Mouse (Mus musculus) adrenal gland, postnatal 10 days (tissue): ENCODE measurements around the gene Lrrc61. TPM values are rescaled to one million over a fixed set of nuclear protein-coding genes. Genes with fewer than 3 reads are reported as not detected.
"Not testable (repeated sequence)": the region's sequence is repeated elsewhere in the genome, so short reads cannot be mapped to it uniquely, and the experiment has no call there.

ENCODE experiments used
- DNase-seq: peaks from one replicate; pipeline ENCODE4 v3.0.0; 2021; ENCODE audit warnings: mixed read lengths
- long read RNA-seq, 2 experiments: library from polyadenylated mRNA; stranded (forward); transcript quantifications; one replicate each; pipeline ENCODE4 v2.0.0; 2021
- total RNA-seq, 2 experiments: library from RNA; stranded (reverse); gene quantifications; 2 replicates each; pipeline ENCODE4 v1.2.3; 2021

Gene Lrrc61
- 10 to 100 TPM; 25.1 to 27.3 TPM for total RNA-seq
- long read RNA-seq, experiment 1, partial matches to known transcripts: 0 of 12 reads
- long read RNA-seq, experiment 1, other reads (novel, unspliced or antisense): 7 of 12 reads
- long read RNA-seq, experiment 2, transcript Lrrc61-202 (3 exons, 2,913 nt): major isoform, 5 of 19 reads
- long read RNA-seq, experiment 2, partial matches to known transcripts: 0 of 19 reads
- long read RNA-seq, experiment 2, other reads (novel, unspliced or antisense): 9 of 19 reads

DNA sequence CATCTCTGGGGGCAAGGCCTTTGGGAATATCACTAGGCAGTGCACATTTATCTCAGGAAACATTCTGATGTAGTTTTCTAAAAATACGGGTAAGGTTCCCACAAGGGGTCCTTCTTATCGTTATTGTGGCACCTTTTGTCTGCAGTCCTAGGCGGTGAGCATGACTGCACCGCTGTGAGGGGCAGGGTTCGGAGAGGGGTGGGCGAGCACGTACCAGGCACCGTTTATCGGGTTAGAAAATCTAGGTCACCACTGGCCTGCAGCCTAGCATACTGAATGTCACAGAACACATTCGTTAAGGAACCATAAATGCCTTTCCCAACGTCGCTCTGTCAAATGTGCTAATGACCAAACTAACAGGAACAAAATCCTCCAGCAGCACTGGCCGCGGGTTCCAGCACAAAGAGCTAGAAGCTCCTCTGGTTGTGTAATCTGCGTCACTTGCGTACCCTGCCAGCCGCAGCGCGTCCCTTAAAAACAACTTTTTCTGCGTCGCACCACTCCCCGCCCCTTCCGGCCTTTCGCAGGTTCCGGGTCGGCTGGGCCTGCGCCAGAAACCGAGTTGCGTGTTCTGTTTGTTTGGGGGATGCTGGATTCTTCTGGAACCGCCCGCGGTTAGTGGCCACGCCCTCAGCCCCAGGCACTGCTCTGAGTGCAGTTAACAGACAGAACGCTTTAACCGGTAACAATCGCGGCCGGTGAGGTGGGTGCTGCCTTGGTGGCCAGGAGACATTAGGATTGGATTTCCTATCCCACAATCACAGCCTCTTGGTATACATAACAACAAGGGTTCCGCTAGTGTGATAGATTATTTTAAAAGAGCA lies at the start of gene Lrrc61:
Gene Lrrc61, plus strand, starts transcription at position 517 of the 824 bp plus-strand sequence.
- peak; percentile 99 for DNase-seq

DNA sequence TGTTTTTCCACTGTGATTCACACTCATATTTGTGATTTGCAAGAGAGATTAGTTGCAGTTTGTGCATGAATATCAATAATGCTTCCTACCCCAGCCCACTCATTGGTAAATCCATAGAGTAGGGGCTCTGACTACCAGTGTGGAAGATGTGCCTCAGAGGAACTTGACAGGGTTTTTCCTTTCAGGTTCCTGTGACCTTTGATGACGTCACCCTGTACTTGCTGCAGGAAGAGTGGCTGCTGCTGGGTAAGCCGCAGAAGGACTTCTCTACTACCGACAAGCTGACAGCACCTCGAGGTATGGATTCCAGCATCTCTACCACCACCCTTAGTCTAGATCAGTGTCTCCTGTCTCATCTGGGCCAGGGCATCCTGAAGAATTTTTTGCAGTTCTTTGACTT lies 46.5 kb upstream of the Lrrc61 start:
- DNase-seq: no peak

DNA sequence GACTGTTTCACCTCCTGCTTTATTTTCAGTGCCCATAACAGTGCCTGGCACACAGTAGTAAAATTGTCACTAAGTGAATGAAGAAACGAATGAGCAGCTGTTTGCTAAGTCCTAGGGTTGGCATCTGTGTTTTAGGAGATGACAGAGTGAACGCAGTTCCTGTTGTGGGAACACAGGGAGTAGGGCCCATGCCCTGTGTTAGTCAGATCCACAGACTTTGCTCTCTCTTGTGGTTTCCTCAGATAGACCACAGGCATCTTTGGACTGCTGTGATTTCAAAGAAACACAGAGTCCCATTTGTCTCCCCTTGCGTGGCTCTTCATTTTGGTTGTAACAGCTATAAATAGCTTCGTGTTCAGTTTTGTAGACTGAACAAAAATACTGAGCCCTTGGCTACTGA lies 44.2 kb upstream of the Lrrc61 start:
- DNase-seq: no peak

- DNase-seq: peak; percentile 44
Measured at GRCm38 (mm10) chr6:48511861-48512260, 42.7 kb upstream of the Lrrc61 start.

GRCm38 (mm10) chr6:48524882-48525281 lies 29.7 kb upstream of the Lrrc61 start:
- not testable (repeated sequence) for DNase-seq

GRCm38 (mm10) chr6:48527901-48528300 lies 26.7 kb upstream of the Lrrc61 start:
- no peak for DNase-seq

DNA sequence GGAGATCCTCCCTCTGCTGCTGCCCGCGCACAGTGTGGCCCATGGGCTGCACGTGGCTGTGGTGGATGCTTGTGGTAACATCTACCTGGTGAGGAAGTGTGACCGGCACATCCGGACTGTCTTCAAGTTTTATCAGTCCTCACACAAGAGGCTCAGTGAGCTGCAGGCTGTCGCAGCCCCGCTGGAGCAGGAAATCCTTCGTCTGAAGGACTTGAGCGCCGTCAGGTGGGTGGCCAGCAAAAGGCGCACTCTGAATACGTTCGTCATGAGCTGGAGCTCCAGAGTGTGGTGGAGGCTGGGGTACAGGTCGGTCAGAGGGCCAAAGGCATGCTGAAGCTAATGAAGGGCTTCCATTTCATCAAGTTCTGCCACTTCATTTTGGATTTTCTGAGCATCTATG lies 25.3 kb upstream of the Lrrc61 start:
- no peak for DNase-seq

DNA sequence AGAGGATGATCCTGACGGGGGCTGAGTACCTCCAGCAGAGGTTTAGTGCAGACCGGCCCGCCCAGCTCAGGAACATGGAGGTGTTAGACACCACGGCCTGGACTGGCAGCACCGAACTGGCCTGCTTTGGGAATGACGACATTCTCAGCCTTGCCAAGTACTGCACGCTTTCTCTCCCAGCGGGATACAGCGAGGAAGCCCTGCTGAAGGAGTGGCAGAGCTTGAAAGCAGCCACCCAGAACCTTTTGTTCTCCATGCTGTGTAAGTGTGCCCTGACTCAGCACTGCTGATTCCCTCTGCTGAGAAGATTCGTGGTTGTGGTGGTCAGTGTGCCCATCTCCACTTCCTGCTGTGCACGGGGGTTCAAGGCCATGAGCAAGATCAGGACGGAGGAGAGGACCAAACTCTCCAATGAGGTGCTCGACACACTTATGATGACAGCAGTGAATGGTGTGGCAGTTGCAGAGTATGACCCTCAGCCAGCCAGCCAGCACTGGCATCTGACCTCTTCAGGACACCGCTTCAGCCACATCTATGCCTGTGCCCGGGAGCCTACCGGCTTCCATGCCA lies 24.6 kb upstream of the Lrrc61 start:
- DNase-seq: no peak

GRCm38 (mm10) chr6:48530862-48531261 lies 23.7 kb upstream of the Lrrc61 start:
- no peak for DNase-seq

- DNase-seq: no peak
Measured at GRCm38 (mm10) chr6:48533475-48533874, 21.1 kb upstream of the Lrrc61 start.

DNA sequence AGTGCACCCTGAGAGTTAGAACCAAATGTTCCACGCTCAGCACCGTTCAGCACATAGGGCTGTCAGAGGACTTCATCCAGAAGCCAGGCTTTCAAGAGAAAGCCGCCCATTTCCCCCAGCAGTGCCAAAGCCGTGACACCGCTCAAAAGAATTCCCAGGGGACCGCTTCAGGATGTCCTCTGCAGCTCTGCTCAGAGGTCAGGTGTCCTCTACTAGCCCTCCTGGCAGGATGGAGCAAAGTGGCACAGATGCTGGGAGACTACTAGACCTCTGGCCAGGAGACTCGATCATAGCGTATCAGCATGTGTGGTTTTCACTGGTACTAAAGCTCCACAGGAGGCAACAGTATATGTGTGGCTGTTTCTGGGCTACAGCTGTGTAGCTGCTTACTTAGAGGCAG lies 19.7 kb upstream of the Lrrc61 start:
- no peak for DNase-seq

- no peak for DNase-seq
Measured at GRCm38 (mm10) chr6:48536091-48536490, 18.5 kb upstream of the Lrrc61 start.

DNA sequence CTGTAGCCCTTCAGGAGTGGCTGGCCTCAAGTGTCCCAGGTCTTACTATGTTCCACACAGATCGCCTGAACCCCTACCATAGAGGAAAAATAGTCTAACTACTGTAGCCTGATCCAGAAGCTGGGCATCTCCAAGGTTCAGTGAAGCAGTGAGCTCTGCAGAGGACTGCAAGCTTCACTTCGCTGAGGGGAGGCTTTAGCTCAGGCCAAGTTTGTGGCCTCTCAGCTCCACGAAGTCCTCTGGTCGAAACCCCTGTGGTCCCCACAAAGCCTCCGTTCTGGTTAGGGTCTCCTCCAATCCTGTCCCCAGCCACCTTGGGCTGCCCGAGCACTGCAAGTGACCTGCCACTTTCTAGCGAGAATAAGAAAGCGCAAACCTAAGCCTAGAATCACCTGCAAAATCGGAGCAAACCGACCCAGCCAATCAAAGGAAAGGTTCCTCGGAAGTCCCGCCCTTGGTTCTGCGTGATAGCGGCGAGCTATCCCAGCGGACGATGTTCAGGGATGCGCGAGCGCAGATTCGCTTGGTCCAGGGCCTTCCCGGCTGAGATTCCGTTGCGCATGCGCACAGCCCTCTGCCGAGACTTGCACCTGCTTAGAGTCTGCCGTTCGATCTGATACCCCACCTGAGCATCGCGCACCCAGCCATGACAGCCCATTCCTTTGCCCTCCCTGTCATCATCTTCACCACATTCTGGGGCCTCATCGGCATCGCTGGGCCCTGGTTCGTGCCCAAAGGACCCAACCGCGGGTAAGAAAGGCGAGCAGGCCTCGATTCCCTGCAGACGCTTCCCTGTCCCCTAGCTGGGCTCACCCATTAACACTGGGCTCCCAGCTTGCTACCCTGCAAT lies 17.3 kb upstream of the Lrrc61 start, which contains the start of gene Atp6v0e2:
Gene Atp6v0e2, plus strand, starts transcription at position 511 of the 850 bp plus-strand sequence.
- DNase-seq: peak; percentile 86

DNA sequence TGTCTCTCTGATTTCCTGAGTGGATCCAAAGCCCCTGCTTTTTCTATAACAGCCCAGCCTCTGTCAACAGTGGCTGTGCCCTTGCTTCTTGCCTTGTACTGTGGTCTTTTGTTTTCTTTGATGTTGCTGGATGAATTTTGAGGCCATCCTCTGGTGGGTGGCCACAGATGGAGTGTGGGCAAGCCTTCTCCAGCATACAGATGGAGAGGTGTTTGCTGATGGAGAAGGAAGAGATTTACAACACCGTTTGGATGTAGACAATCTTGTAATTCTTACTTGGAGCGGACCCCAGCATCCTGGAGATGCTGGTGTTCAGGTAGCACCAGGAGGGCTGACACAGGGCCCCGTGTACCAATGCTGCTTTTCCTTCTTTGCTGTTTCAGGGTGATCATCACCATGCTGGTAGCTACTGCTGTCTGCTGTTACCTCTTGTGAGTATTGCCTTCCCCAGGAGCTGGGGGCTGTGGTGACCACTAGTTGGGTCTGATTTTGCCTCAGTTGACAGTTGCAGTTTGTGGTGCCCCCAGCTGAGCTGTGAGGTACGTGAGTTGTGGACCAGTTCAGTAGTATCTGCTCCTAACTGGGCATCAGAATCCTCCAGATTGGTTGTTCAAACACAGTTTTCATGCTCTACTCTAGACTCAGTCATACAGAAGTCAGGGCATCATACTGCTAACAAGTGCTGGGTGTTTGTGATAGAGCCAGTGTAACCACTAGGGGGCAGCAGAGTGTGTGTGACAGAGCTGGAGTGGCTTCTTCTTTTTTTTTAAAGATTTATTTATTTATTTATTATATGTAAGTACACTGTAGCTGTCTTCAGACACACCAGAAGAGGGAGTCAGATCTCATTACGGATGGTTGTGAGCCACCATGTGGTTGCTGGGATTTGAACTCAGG lies 15.5 kb upstream of the Lrrc61 start:
- peak; percentile 86 for DNase-seq

- DNase-seq: no peak
Measured at GRCm38 (mm10) chr6:48539860-48540259, 14.7 kb upstream of the Lrrc61 start.

GRCm38 (mm10) chr6:48540721-48541120 lies 13.9 kb upstream of the Lrrc61 start:
- DNase-seq: no peak

DNA sequence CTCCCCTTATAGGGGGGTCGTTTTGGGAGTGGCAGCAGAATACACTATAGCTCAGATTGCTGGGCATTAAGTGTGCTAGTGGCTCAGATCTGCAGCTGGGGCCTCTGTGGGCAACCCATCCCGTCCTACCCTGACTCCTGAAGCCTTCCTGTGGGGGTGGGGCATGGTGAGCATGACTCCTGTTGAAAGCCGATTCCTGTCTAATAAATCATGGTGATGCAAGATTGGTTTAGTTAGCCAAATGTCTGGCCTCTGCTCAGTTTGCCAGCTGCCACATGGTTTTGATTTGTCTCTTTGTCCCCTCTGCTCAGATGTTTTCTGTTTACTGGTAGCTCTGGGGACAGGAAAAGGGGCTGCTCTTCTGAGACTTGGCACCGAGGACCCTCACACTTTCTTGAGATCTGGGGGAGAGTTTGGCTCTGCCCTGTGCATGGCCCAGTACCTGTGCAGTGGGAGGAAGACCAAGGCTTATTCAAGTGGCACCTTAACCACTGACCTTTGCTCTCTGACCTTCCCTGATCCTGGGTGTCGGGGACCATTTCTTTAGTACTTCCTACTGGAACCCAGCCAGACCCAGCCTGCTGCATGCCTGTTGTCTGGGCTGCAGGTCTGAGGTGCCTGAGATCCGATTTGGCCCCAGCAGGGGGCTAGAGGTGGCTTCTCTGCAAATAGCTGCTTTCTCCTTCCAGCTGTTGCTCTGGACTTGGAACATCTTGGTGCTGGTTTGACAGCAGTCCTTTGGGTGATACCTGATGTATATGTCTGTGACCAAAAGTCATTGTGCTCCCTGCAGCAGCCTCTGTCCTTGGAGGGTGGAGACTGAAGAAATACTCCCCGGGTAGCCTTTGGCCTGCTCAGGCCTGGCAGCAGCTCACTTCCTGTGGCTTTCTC lies 12.8 kb upstream of the Lrrc61 start:
- peak; percentile 85 for DNase-seq

DNA sequence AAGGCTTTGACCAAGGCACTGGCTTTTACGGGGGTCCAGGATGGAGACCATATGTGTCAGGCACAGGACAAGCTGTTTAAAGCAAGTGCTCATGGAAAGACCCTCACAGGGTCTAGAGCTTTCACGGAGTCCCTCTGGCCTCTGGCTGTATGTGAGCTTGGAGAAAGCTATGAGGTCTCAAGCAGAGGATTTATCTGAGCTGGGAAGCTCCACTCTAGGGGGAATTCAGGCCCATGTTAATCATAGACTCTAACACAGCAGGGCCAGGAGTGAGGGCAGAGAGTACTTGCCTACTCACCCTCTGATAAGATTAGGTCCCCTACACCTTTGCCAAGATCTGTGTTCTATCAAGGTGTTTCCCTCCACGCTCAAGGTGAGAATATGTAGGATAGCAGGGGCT lies 12.0 kb upstream of the Lrrc61 start:
- no peak for DNase-seq

DNA sequence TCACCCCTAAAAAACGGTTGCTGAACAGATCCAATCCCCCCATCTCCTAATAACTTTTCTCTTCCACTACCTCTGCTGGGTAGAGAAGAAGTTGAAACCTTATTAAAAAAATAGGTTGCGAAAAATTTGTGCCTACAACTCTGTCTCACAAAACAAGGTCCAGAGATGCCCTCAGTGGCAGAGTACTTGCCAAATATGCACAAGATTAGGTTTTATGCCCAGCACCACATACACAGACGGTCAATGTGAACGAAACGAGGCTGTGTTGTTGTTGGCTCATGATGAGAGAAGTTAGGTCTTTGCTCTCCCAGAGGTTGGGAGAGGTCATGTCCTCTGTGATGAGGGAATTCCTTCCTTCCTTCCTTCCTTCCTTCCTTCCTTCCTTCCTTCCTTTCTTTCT lies 9.3 kb upstream of the Lrrc61 start:
- DNase-seq: no peak

DNA sequence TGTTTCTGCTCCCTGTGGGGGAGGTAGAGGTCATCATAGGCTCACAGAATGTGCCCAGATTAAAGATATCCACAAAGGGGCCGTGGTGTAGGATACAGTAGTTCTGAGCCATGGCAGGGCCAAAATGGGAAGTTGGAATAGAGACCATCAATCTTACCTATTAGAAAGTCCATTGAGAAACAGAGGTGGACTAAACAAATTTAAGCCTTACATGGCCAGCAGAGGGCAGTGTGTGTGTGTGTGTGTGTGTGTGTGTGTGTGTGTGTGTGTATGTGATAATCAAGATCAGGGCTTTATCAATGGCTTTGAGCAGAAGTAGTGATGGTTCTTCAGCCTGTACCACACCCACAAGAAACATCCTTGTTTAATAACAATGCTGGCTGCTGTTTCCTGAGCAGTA lies 8.3 kb upstream of the Lrrc61 start:
- peak; percentile 68 for DNase-seq
